ENCODE assay signal across 8 mouse cellular contexts in genomic region chr17:17449441-17449770, GRCm38 (mm10). TPM values are rescaled to one million over a fixed set of nuclear protein-coding genes. Genes with fewer than 3 reads are reported as not detected.
DNase-seq lines count a peak whose midpoint lies in the region; ATAC-seq and TF ChIP-seq lines count a peak whose summit lies in the region.

No protein-coding gene starts in this region.

- peak overlapping the region; percentile 79 for H3K4me2 ChIP-seq in heart, embryonic 15.5 days
- H3K4me2 ChIP-seq in midbrain, embryonic 13.5 days (replicated peaks): peak overlapping the region; percentile 51

- H3K36me3 ChIP-seq in heart, embryonic 15.5 days: no peaks in the 10 kb centered on the region
- H3K36me3 ChIP-seq in midbrain, embryonic 13.5 days: no peaks in the 10 kb centered on the region

- no peak for TF ChIP-seq CTCF in cortical plate, adult 2 months (IDR thresholded peaks at IDR 0.05; ENCODE audit: extremely low read depth, insufficient read depth, low read length)

- no peaks in the 10 kb centered on the region for H3K4me1 ChIP-seq in cortical plate, adult 2 months (ENCODE audit: control insufficient read depth, insufficient read depth, low read length)
- peaks cover 5% of the 10 kb centered on the region for H3K4me1 ChIP-seq in heart, embryonic 15.5 days (replicated peaks)
- peaks cover 17% of the 10 kb centered on the region for H3K4me1 ChIP-seq in midbrain, embryonic 13.5 days (replicated peaks)

- H3K27me3 ChIP-seq in heart, embryonic 15.5 days: no peaks in the 10 kb centered on the region
- H3K27me3 ChIP-seq in midbrain, embryonic 13.5 days: no peaks in the 10 kb centered on the region

- no peak for ATAC-seq in heart, embryonic 15.5 days (replicated peaks; ENCODE audit: insufficient number of reproducible peaks, insufficient read depth, low FRiP score, low read depth)
- ATAC-seq in midbrain, embryonic 13.5 days: peak; percentile 51; the same call in 1 of the 2 replicates
- ATAC-seq in megakaryocyte-erythroid progenitor cell, adult 5-6 weeks (replicated peaks; ENCODE audit: low FRiP score, low TSS enrichment, poor library complexity, severe bottlenecking): no peak

- DNase-seq in layer of hippocampus, adult 18-20 months (ENCODE audit: low spot score in 2 of 2): peak; percentile 2 to 17
- DNase-seq in layer of hippocampus, postnatal 25 days (ENCODE audit: extremely low spot score in 1 of 2, low spot score in 1 of 2): no peak
- peak; percentile 17 to 30 for DNase-seq in layer of hippocampus, adult 8-10 months (ENCODE audit: low spot score in 2 of 2)
- DNase-seq in left cerebral cortex, postnatal 10 days (ENCODE audit: extremely low spot score in 1 of 2, low spot score in 2 of 2): no peak

- peak overlapping the region; percentile 26; the same call in 1 of the 2 replicates for H3K27ac ChIP-seq in cortical plate, adult 2 months (ENCODE audit: insufficient read depth, low read length)
- peak overlapping the region; percentile 73 for H3K27ac ChIP-seq in heart, embryonic 15.5 days
- peak overlapping the region; percentile 66 for H3K27ac ChIP-seq in midbrain, embryonic 13.5 days

- TF ChIP-seq POLR2A in cortical plate, adult 2 months (IDR thresholded peaks at IDR 0.05; ENCODE audit: extremely low read depth, insufficient read depth, low read length): no peak

- WGBS in heart, embryonic 15.5 days: 19% methylated on average over 5 of the region's 5 CpGs
- 3% methylated on average over 5 of the region's 5 CpGs for WGBS in midbrain, embryonic 13.5 days

- peak overlapping the region; percentile 33; the same call in 1 of the 2 replicates for H3K4me3 ChIP-seq in cortical plate, adult 2 months (ENCODE audit: insufficient read depth, low read length)
- peak overlapping the region; percentile 54 for H3K4me3 ChIP-seq in heart, embryonic 15.5 days
- H3K4me3 ChIP-seq in midbrain, embryonic 13.5 days (replicated peaks): peak overlapping the region; percentile 40

- H3K9ac ChIP-seq in heart, embryonic 15.5 days: peak overlapping the region; percentile 63; the same call in 1 of the 2 replicates
- peak overlapping the region; percentile 66; the same call in 1 of the 2 replicates for H3K9ac ChIP-seq in midbrain, embryonic 13.5 days (replicated peaks)

- intact Hi-C loops in left cerebral cortex, postnatal 10 days (cut with DNase I): loop anchor here (5.0 kb wide), 1 partner anchor 47 kb away; the partner anchor contains the start of gene Lix1

- H3K9me3 ChIP-seq in heart, embryonic 15.5 days (replicated peaks): no peaks in the 10 kb centered on the region
- H3K9me3 ChIP-seq in midbrain, embryonic 13.5 days: no peaks in the 10 kb centered on the region

RNA-seq across cellular contexts. Expression of gene Lix1, which starts 46.9 kb away (rescaled TPM):
- total RNA-seq in layer of hippocampus, adult 18-20 months (2021): 10 to 100 TPM; 70.2 to 70.6 TPM
- 10 to 100 TPM; 75.8 to 82.7 TPM for total RNA-seq in layer of hippocampus, postnatal 25 days (2021)
- polyA plus RNA-seq in cortical plate, adult 2 months (2012; rRNA removed): 46.0 and 46.7 TPM in 2 replicates
- polyA plus RNA-seq in heart, embryonic 15.5 days (2015; fragmentation: Nextera tagmentation; extraction: Ambion mirVana): 3.2 and 3.3 TPM in 2 replicates
- 10 to 100 TPM; 64.0 to 78.4 (median 71.9) TPM for total RNA-seq in layer of hippocampus, adult 8-10 months (2022)
- 19.4 and 21.6 TPM in 2 replicates for polyA plus RNA-seq in midbrain, embryonic 13.5 days (2015; fragmentation: Nextera tagmentation; extraction: Ambion mirVana)
- total RNA-seq in left cerebral cortex, postnatal 10 days (2021): 10 to 100 TPM; 62.9 to 65.4 TPM
- not detected in 2 replicates for total RNA-seq in megakaryocyte-erythroid progenitor cell, adult 5-6 weeks (2014; fragmentation: Nextera tagmentation)
- not detected in 2 replicates for total RNA-seq in megakaryocyte-erythroid progenitor cell, adult 5-6 weeks (2017)

Comparison
In these comparisons a context has a peak if more than half of its experiments do, and no peak if none do; other contexts are left out.
1. DNase-seq: peak in layer of hippocampus, adult 18-20 months (2 of 2) and layer of hippocampus, adult 8-10 months (2 of 2); none in layer of hippocampus, postnatal 25 days (0 of 2) and left cerebral cortex, postnatal 10 days (0 of 2).
2. RNA of gene Lix1, which starts 46.9 kb away (total RNA-seq): 75.8 to 82.7 TPM in layer of hippocampus, postnatal 25 days, 64.0 to 78.4 TPM in layer of hippocampus, adult 8-10 months, 70.2 to 70.6 TPM in layer of hippocampus, adult 18-20 months and 62.9 to 65.4 TPM in left cerebral cortex, postnatal 10 days; not detected in megakaryocyte-erythroid progenitor cell, adult 5-6 weeks; every median in the first group is over 10 times any median in the second.
3. Peak in every context shown above with its lines, with median percentiles within 50 percentile points of each other: H3K27ac ChIP-seq and H3K4me3 ChIP-seq.